In the genomic region with DNA sequence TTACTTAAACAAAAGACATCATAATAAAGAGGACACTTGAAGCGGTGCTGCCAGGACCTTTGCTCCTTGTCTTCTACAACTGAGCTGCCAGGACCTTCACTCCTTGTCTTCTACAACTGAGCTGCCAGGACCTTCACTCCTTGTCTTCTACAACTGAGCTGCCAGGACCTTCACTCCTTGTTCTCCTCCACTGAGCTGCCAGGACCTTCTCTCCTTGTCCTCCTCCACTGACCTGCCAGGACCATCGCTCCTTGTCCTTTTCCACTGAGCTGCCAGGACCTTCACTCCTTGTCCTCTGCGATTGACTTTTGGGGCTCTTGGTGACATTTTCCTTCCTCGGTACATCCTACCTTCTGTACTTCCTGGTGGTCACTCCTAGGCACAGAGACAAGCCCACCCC, we compare ENCODE assay signal across 11 mouse cellular contexts. TPM values are rescaled to one million over a fixed set of nuclear protein-coding genes. Genes with fewer than 3 reads are reported as not detected.
DNase-seq lines count a peak whose midpoint lies in the region; TF ChIP-seq lines count a peak whose summit lies in the region.
"Had no signal": no experiment of that assay in that cellular context is flagged by ENCODE, and none has a peak within 500 bp of the region (broad histone marks: within the 10 kb centered on the region; RNA-seq: fewer than 3 reads in every experiment).

No protein-coding gene starts in this region.

- WGBS in heart, embryonic 10.5 days: 62% methylated on average over 4 of the region's 4 CpGs

- peak; percentile 18 to 33 for DNase-seq in heart, adult 18-20 months
- DNase-seq in heart, embryonic 10.5 days (ENCODE audit: low spot score): no peak
- no peak for DNase-seq in testis, postnatal 10 days (ENCODE audit: low spot score)
- DNase-seq in kidney, postnatal 10 days: peak; percentile 44
- DNase-seq in thymus, postnatal 25 days: no peak
- no peak for DNase-seq in adrenal gland, adult 18-20 months (ENCODE audit: low spot score in 2 of 2)
- DNase-seq in layer of hippocampus, adult 9-10 months (ENCODE audit: low spot score): no peak

- no peak for TF ChIP-seq POLR2A in testis, adult 2 months (IDR thresholded peaks at IDR 0.05; ENCODE audit: control insufficient read depth, low read depth, low read length)

- H3K4me3 ChIP-seq in heart, embryonic 10.5 days: no peak overlapping the region
- peak overlapping the region; percentile 18 for H3K4me3 ChIP-seq in testis, adult 2 months (ENCODE audit: control insufficient read depth, low read depth, low read length)
- H3K4me3 ChIP-seq: embryonic facial prominence, embryonic 12.5 days had no signal

- no peaks in the 10 kb centered on the region for H3K27me3 ChIP-seq in heart, embryonic 10.5 days (ENCODE audit: insufficient read depth, poor library complexity, severe bottlenecking)
- no peaks in the 10 kb centered on the region for H3K27me3 ChIP-seq in testis, adult 2 months (ENCODE audit: control insufficient read depth, insufficient read depth, low read length)
- H3K27me3 ChIP-seq: embryonic facial prominence, embryonic 12.5 days had no signal

- no peaks in the 10 kb centered on the region for H3K9me3 ChIP-seq in heart, embryonic 10.5 days

- no peaks in the 10 kb centered on the region for H3K36me3 ChIP-seq in heart, embryonic 10.5 days
- no peaks in the 10 kb centered on the region for H3K36me3 ChIP-seq in testis, adult 2 months (ENCODE audit: control insufficient read depth, insufficient read depth, low read length)
- H3K36me3 ChIP-seq: embryonic facial prominence, embryonic 12.5 days had no signal

- no peak for TF ChIP-seq CTCF in testis, adult 2 months (IDR thresholded peaks at IDR 0.05; ENCODE audit: control insufficient read depth, insufficient read depth, insufficient replicate concordance, low read depth, low read length)

- no peak overlapping the region for H3K27ac ChIP-seq in heart, embryonic 10.5 days
- H3K27ac ChIP-seq in testis, adult 2 months (ENCODE audit: control insufficient read depth, insufficient read depth, low read depth, low read length): no peak overlapping the region
- H3K27ac ChIP-seq: embryonic facial prominence, embryonic 12.5 days had no signal

- no peaks in the 10 kb centered on the region for H3K4me1 ChIP-seq in heart, embryonic 10.5 days
- peaks cover 2% of the 10 kb centered on the region; the same call in 1 of the 2 replicates for H3K4me1 ChIP-seq in testis, adult 2 months (ENCODE audit: control insufficient read depth, insufficient read depth, low read length)
- H3K4me1 ChIP-seq: embryonic facial prominence, embryonic 12.5 days had no signal

RNA-seq across cellular contexts. Expression of a gene that starts 3.9 kb away (rescaled TPM):
- not detected for total RNA-seq in heart, adult 18-20 months (2021)
- polyA plus RNA-seq in heart, embryonic 10.5 days (2016; fragmentation: Nextera tagmentation; extraction: Ambion mirVana): not detected in 2 replicates
- polyA plus RNA-seq in testis, adult 2 months (2012; rRNA removed): not detected in 2 replicates
- not detected for total RNA-seq in adrenal gland, adult 18-20 months (2021)
- total RNA-seq: left cerebral cortex, postnatal 14 days had no signal
- polyA plus RNA-seq: neural tube, embryonic 14.5 days had no signal

RNA-seq across cellular contexts. Expression of a gene that starts 17.5 kb away (rescaled TPM):
- total RNA-seq in heart, adult 18-20 months (2021): not detected
- polyA plus RNA-seq in heart, embryonic 10.5 days (2016; fragmentation: Nextera tagmentation; extraction: Ambion mirVana): not detected in 2 replicates
- 0.11 TPM in 1 of 2 replicates, not detected in the other for polyA plus RNA-seq in testis, adult 2 months (2012; rRNA removed)
- total RNA-seq in adrenal gland, adult 18-20 months (2021): not detected
- total RNA-seq: left cerebral cortex, postnatal 14 days had no signal
- polyA plus RNA-seq: embryonic facial prominence, embryonic 12.5 days; neural tube, embryonic 14.5 days had no signal

RNA-seq across cellular contexts. Expression of a gene that starts 21.2 kb away (rescaled TPM):
- total RNA-seq in heart, adult 18-20 months (2021): not detected
- polyA plus RNA-seq in heart, embryonic 10.5 days (2016; fragmentation: Nextera tagmentation; extraction: Ambion mirVana): not detected in 2 replicates
- not detected in 2 replicates for polyA plus RNA-seq in testis, adult 2 months (2012; rRNA removed)
- not detected for total RNA-seq in adrenal gland, adult 18-20 months (2021)
- total RNA-seq: left cerebral cortex, postnatal 14 days had no signal
- polyA plus RNA-seq: embryonic facial prominence, embryonic 12.5 days; neural tube, embryonic 14.5 days had no signal

RNA-seq across cellular contexts. Expression of a gene that starts 34.0 kb away (rescaled TPM):
- total RNA-seq in heart, adult 18-20 months (2021): under 1 TPM in 1 of 2 experiments, not detected in 1; 0.39 TPM
- not detected in 2 replicates for polyA plus RNA-seq in heart, embryonic 10.5 days (2016; fragmentation: Nextera tagmentation; extraction: Ambion mirVana)
- polyA plus RNA-seq in testis, adult 2 months (2012; rRNA removed): not detected in 2 replicates
- not detected for total RNA-seq in adrenal gland, adult 18-20 months (2021)
- total RNA-seq: left cerebral cortex, postnatal 14 days had no signal
- polyA plus RNA-seq: embryonic facial prominence, embryonic 12.5 days; neural tube, embryonic 14.5 days had no signal

RNA-seq across cellular contexts. Expression of a gene that starts 43.7 kb away (rescaled TPM):
- total RNA-seq in heart, adult 18-20 months (2021): not detected
- not detected in 2 replicates for polyA plus RNA-seq in heart, embryonic 10.5 days (2016; fragmentation: Nextera tagmentation; extraction: Ambion mirVana)
- 0.48 and 1.1 TPM in 2 replicates for polyA plus RNA-seq in testis, adult 2 months (2012; rRNA removed)
- not detected for total RNA-seq in adrenal gland, adult 18-20 months (2021)
- polyA plus RNA-seq: neural tube, embryonic 14.5 days had no signal

Comparison
In these comparisons a context has a peak if more than half of its experiments do, and no peak if none do; other contexts are left out.
1. DNase-seq: peak in heart, adult 18-20 months (2 of 2) and kidney, postnatal 10 days (single experiment); none in heart, embryonic 10.5 days (single experiment), testis, postnatal 10 days (single experiment), thymus, postnatal 25 days (single experiment), adrenal gland, adult 18-20 months (0 of 2) and layer of hippocampus, adult 9-10 months (single experiment).